Mouse (Mus musculus): Measurements from ENCODE around the gene Arrdc3. TPM values are rescaled to one million over a fixed set of nuclear protein-coding genes. Genes with fewer than 3 reads are reported as not detected.
"Not testable (repeated sequence)": the region's sequence is repeated elsewhere in the genome, so short reads cannot be mapped to it uniquely, and the experiment has no call there.

The Arrdc3 gene
- polyA plus RNA-seq, 1 experiment from 2014 or later = 61.4 TPM

DNA sequence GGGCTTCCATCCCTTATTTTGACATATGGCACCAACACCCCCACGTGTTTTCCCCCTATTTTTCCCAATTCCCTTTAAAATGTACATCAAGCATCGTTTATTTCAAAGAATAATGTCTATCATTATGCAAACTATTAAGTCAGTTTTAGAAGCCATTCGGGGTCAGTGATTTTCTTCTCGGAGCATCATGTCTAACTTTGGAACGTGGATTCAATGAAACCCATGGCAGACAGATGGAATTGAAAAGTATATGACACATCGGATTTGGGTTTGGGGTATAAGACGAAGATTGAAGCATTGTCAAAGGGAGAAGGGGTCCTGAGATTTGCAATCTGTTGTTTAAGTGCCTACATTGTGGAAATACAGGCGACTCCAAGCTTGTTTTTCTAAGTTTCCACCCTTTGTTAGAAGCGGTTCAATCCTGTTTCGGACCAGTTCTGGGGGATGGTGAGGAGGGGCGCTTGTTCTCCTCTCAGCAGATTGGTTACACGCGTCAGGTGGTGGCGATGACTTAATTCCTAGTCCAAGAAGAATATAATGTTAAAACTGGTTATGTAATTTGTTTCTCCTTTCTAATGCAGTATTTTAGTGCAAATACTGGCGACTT is 1.3 kb downstream of the Arrdc3 start:
- under 1% methylated on average over 15 of the region's 15 CpGs for WGBS
- Histone ChIP-seq H3K9ac (ENCODE audit: low read depth, low read length) (peak overlapping the region; percentile 100), H3K36me3 (ENCODE audit: control insufficient read depth, insufficient read depth, low read length) (peaks cover 12% of the 10 kb centered on the region; the same call in 1 of the 2 replicates), H3K4me2 (replicated peaks; ENCODE audit: low read depth, low read length) (peak overlapping the region; percentile 46), H3K27me3 (ENCODE audit: control insufficient read depth, insufficient read depth, low read length) (no peaks in the 10 kb centered on the region), H3K4me3 (ENCODE audit: low read length) (peak overlapping the region; percentile 81), H3K4me1 (ENCODE audit: control insufficient read depth, insufficient read depth, low read length) (no peaks in the 10 kb centered on the region), H3K9me3 (ENCODE audit: control insufficient read depth, low read length) (no peaks in the 10 kb centered on the region), H3K27ac (ENCODE audit: low read depth, low read length) (peak overlapping the region; percentile 100)
- ATAC-seq (ENCODE audit: low FRiP score, low TSS enrichment) = no peak

DNA sequence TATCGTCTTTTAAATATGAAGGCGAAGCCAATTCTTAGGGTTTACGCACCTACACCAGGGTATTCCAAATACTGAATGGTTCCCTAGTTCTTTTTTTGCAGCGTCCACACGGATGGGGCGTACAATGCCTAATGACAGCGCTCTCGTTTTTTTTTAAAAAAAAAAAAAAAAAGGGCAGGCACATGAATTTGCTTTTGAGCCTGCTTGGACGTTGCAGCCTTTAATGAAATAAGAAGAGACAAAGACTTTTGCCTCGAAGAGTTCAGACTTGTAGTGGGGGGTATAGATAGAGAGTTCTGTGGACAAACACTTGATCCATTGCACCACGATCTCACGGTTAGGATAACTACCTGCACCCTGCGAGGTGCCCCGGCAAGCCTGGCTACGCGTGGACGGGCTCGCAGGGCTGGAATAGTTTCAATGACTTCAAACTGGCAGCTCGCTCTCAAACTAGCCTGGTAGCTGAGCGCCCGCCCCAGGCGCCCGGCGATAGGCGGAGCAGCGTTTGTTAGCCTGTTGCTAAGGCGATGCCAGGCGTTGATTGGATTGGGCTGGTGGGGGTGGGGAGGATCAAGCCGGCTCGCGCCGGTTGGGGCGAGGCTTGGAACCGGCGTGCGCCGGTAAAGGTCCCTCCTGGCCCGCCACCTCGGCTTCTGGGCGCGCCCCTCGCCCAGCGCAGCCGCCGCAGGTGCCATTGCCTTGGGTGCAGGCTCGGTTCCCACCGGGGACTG is 2.1 kb downstream of the Arrdc3 start:
- Histone ChIP-seq H3K9me3 (ENCODE audit: control insufficient read depth, low read length) (no peaks in the 10 kb centered on the region), H3K4me1 (ENCODE audit: control insufficient read depth, insufficient read depth, low read length) (no peaks in the 10 kb centered on the region), H3K4me2 (replicated peaks; ENCODE audit: low read depth, low read length) (peak overlapping the region; percentile 46), H3K4me3 (ENCODE audit: low read length) (peak overlapping the region; percentile 81), H3K36me3 (ENCODE audit: control insufficient read depth, insufficient read depth, low read length) (peaks cover 17% of the 10 kb centered on the region), H3K27ac (ENCODE audit: low read depth, low read length) (peak overlapping the region; percentile 100), H3K9ac (ENCODE audit: low read depth, low read length) (peak overlapping the region; percentile 100), H3K27me3 (ENCODE audit: control insufficient read depth, insufficient read depth, low read length) (no peaks in the 10 kb centered on the region)
- WGBS = 0% methylated on average over 47 of the region's 47 CpGs
- peak; percentile 89 for ATAC-seq (ENCODE audit: low FRiP score, low TSS enrichment)

DNA sequence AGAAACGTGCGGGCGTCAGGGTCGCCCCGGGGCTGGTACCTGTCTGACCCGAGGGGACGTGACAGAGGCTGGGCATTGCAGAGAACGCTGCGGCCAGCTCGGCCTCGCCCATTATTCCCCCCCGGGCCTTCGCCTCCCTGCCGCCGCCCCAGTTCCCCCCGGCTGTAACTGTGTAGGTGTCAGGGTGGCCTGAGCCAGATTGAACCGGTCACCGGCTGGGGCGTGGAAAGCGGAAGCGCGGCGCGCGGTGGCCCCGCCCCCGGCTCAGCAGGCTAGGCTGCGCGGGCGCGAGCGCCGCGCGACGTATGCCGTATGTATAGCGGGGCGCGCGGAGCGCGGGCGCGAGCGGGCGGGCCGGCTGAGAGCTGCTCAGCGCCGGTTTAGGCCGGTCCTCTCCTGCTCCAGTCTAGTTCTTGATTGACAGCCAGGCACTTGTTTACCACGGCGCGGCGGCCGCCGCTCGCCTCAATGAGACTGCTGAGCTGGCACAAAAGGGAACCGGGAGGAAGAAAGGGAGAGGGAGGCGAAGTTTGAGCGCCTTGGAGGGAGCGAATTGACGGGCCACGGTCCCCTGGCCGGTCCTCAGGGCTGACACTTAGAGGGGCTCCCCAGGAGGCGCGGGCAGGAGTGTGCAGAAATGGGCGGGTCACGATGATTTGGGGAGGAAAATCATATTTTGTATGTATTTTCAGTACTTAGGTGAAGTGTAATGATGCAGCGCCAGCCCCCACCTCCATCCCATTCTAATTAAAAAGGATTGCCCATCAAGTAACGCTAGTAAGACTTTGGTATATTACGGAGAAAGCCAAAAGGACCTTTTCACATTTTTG is 2.9 kb downstream of the Arrdc3 start:
- peak; percentile 93 for ATAC-seq (ENCODE audit: low FRiP score, low TSS enrichment)
- H3K4me2 ChIP-seq (replicated peaks; ENCODE audit: low read depth, low read length) = peak overlapping the region; percentile 46
- H3K9me3 ChIP-seq (ENCODE audit: control insufficient read depth, low read length) = no peaks in the 10 kb centered on the region
- H3K36me3 ChIP-seq (ENCODE audit: control insufficient read depth, insufficient read depth, low read length) = peaks cover 25% of the 10 kb centered on the region
- no peaks in the 10 kb centered on the region for H3K27me3 ChIP-seq (ENCODE audit: control insufficient read depth, insufficient read depth, low read length)
- no peaks in the 10 kb centered on the region for H3K4me1 ChIP-seq (ENCODE audit: control insufficient read depth, insufficient read depth, low read length)
- H3K27ac ChIP-seq (ENCODE audit: low read depth, low read length) = peak overlapping the region; percentile 100
- under 1% methylated on average over 67 of the region's 72 CpGs for WGBS
- peak overlapping the region; percentile 81 for H3K4me3 ChIP-seq (ENCODE audit: low read length)
- H3K9ac ChIP-seq (ENCODE audit: low read depth, low read length) = peak overlapping the region; percentile 100

- Histone ChIP-seq H3K4me2 (replicated peaks; ENCODE audit: low read depth, low read length) (peak overlapping the region; percentile 37), H3K4me3 (ENCODE audit: low read length) (peak overlapping the region; percentile 81), H3K27me3 (ENCODE audit: control insufficient read depth, insufficient read depth, low read length) (no peaks in the 10 kb centered on the region), H3K9me3 (ENCODE audit: control insufficient read depth, low read length) (no peaks in the 10 kb centered on the region), H3K36me3 (ENCODE audit: control insufficient read depth, insufficient read depth, low read length) (peaks cover 31% of the 10 kb centered on the region), H3K27ac (ENCODE audit: low read depth, low read length) (peak overlapping the region; percentile 100), H3K9ac (ENCODE audit: low read depth, low read length) (peak overlapping the region; percentile 100), H3K4me1 (ENCODE audit: control insufficient read depth, insufficient read depth, low read length) (no peaks in the 10 kb centered on the region)
- ATAC-seq (ENCODE audit: low FRiP score, low TSS enrichment) = no peak
- 16% methylated on average over 6 of the region's 6 CpGs for WGBS
Observed at GRCm38 (mm10) chr13:80886664-80887210, 3.6 kb downstream of the Arrdc3 start.

DNA sequence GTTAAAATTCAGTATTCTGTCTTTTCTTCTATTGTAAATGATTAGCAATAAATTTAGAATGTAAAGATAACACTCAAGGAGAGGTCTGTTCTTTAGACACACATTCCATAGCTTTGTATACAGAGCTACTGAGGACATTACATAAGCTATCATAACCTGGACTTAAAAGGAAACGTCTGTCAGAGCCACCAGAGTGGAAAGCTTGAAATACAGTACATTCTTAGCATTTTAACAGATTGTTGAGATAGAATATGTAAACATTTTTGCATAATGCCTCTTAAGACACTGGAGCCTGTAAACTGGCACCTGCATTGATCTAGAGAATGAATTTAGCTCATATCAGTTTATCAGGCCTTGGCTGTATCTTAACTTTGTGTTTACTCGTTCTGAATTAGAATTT is 4.7 kb downstream of the Arrdc3 start:
- H3K4me1 ChIP-seq (ENCODE audit: control insufficient read depth, insufficient read depth, low read length) = no peaks in the 10 kb centered on the region
- 80% methylated on average over 2 of the region's 2 CpGs for WGBS
- H3K36me3 ChIP-seq (ENCODE audit: control insufficient read depth, insufficient read depth, low read length) = peaks cover 39% of the 10 kb centered on the region
- no peak overlapping the region for H3K27ac ChIP-seq (ENCODE audit: low read depth, low read length)
- H3K4me3 ChIP-seq (ENCODE audit: low read length) = no peak overlapping the region
- no peak for ATAC-seq (ENCODE audit: low FRiP score, low TSS enrichment)
- H3K9me3 ChIP-seq (ENCODE audit: control insufficient read depth, low read length) = no peaks in the 10 kb centered on the region
- no peaks in the 10 kb centered on the region for H3K27me3 ChIP-seq (ENCODE audit: control insufficient read depth, insufficient read depth, low read length)
- H3K4me2 ChIP-seq (replicated peaks; ENCODE audit: low read depth, low read length) = no peak overlapping the region
- no peak overlapping the region for H3K9ac ChIP-seq (ENCODE audit: low read depth, low read length)

- peaks cover 59% of the 10 kb centered on the region for H3K36me3 ChIP-seq (ENCODE audit: control insufficient read depth, insufficient read depth, low read length)
- H3K4me2 ChIP-seq (replicated peaks; ENCODE audit: low read depth, low read length); ATAC-seq (ENCODE audit: low FRiP score, low TSS enrichment); H3K9me3 ChIP-seq (ENCODE audit: control insufficient read depth, low read length); H3K4me1 ChIP-seq (ENCODE audit: control insufficient read depth, insufficient read depth, low read length); H3K27ac ChIP-seq (ENCODE audit: low read depth, low read length); H3K27me3 ChIP-seq (ENCODE audit: control insufficient read depth, insufficient read depth, low read length); H3K9ac ChIP-seq (ENCODE audit: low read depth, low read length); H3K4me3 ChIP-seq (ENCODE audit: low read length): not testable (repeated sequence)
- whole genome bisulfite sequencing = 85% methylated on average over 3 of the region's 3 CpGs
Observed at GRCm38 (mm10) chr13:80894928-80895327, 11.7 kb downstream of the Arrdc3 start.

DNA sequence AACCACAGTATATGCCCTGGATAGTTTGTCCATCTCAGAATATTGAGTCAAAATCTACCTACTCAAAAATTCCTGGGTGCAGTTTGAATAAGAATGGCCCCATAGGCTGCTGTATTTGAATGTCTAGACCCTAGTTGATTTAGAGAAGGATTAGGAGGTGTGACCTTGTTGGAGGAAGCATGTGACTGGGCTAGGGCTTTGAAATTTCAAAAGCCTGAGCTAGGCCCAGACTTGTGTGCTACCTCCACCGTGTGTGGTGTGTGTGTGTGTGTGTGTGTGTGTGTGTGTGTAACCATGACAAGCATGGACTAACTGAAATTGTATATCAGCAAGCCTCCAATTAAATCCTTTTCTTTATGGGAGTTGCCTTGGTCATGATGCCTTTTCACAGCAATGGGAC is 14.2 kb downstream of the Arrdc3 start:
- WGBS = 73% methylated on average over 1 of the region's 1 CpGs
- Histone ChIP-seq H3K27ac (ENCODE audit: low read depth, low read length) (no peak overlapping the region), H3K36me3 (ENCODE audit: control insufficient read depth, insufficient read depth, low read length) (peaks cover 36% of the 10 kb centered on the region), H3K4me2 (replicated peaks; ENCODE audit: low read depth, low read length) (no peak overlapping the region), H3K9ac (ENCODE audit: low read depth, low read length) (no peak overlapping the region), H3K4me3 (ENCODE audit: low read length) (no peak overlapping the region), H3K27me3 (ENCODE audit: control insufficient read depth, insufficient read depth, low read length) (no peaks in the 10 kb centered on the region), H3K9me3 (ENCODE audit: control insufficient read depth, low read length) (no peaks in the 10 kb centered on the region), H3K4me1 (ENCODE audit: control insufficient read depth, insufficient read depth, low read length) (no peaks in the 10 kb centered on the region)
- ATAC-seq (ENCODE audit: low FRiP score, low TSS enrichment) = no peak

DNA sequence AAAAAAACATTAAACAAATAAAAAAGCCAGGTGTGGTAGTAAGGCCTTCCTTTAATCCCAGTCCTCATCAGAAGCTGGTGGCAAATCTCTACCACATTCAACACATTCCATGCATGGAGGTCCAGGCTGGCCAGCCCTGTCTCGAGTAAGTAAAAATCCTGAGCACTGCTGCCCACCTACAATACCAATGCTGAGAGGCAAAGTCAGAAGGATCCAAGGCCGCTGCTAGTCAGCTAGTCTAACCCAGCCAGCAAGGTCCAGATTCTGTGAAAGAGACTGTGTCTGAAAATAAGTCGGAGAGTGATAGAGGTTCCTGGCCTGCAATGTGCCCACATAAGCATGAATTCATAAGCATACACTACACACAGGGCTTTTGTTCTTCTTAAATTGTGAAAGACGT is 14.9 kb downstream of the Arrdc3 start:
- Histone ChIP-seq H3K9ac (ENCODE audit: low read depth, low read length) (no peak overlapping the region), H3K9me3 (ENCODE audit: control insufficient read depth, low read length) (no peaks in the 10 kb centered on the region), H3K4me3 (ENCODE audit: low read length) (no peak overlapping the region), H3K27me3 (ENCODE audit: control insufficient read depth, insufficient read depth, low read length) (no peaks in the 10 kb centered on the region), H3K36me3 (ENCODE audit: control insufficient read depth, insufficient read depth, low read length) (peaks cover 31% of the 10 kb centered on the region), H3K4me1 (ENCODE audit: control insufficient read depth, insufficient read depth, low read length) (no peaks in the 10 kb centered on the region), H3K27ac (ENCODE audit: low read depth, low read length) (no peak overlapping the region), H3K4me2 (replicated peaks; ENCODE audit: low read depth, low read length) (no peak overlapping the region)
- WGBS = 90% methylated on average over 4 of the region's 4 CpGs
- no peak for ATAC-seq (ENCODE audit: low FRiP score, low TSS enrichment)

Measured in kidney, embryonic 14.5 days (tissue).